ENCODE assay signal across 17 mouse cellular contexts in the genomic region with DNA sequence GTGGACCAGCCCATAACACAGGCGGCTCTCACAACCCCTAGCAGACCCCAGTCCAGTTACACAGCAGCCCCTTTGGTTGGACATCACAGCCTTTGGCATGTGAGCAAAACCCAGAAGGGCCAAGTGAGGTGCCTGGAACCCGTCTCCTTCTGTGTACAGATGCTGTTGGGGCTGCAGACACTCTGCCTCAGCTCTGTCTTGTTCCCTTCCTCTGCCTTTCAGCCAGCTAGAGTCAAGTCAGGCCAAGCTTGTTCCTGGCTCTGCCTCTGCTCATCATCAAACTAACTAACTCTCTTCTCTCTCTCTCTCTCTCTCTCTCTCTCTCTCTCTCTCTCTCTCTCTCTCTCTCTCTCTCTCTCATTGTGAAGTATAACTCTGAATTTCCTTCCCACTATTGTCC. TPM values are rescaled to one million over a fixed set of nuclear protein-coding genes. Genes with fewer than 3 reads are reported as not detected.
DNase-seq lines count a peak whose midpoint lies in the region; ATAC-seq and TF ChIP-seq lines count a peak whose summit lies in the region.
"Had no signal": no experiment of that assay in that cellular context is flagged by ENCODE, and none has a peak within 500 bp of the region (broad histone marks: within the 10 kb centered on the region; RNA-seq: fewer than 3 reads in every experiment).

No protein-coding gene starts in this region.

- H3K27me3 ChIP-seq in forebrain, embryonic 10.5 days (ENCODE audit: poor library complexity, severe bottlenecking): peaks cover 41% of the 10 kb centered on the region
- no peaks in the 10 kb centered on the region for H3K27me3 ChIP-seq in forebrain, postnatal 0 days (ENCODE audit: insufficient read depth, low read length)
- no peaks in the 10 kb centered on the region for H3K27me3 ChIP-seq in hindbrain, embryonic 12.5 days
- peaks cover 11% of the 10 kb centered on the region for H3K27me3 ChIP-seq in midbrain, embryonic 10.5 days (ENCODE audit: low read depth, poor library complexity, severe bottlenecking)
- no peaks in the 10 kb centered on the region for H3K27me3 ChIP-seq in neural tube, embryonic 13.5 days

- H3K4me3 ChIP-seq in forebrain, embryonic 10.5 days: peak overlapping the region; percentile 43
- no peak overlapping the region for H3K4me3 ChIP-seq in forebrain, postnatal 0 days (ENCODE audit: low read depth, low read length)
- H3K4me3 ChIP-seq in hindbrain, embryonic 12.5 days: no peak overlapping the region
- H3K4me3 ChIP-seq in midbrain, embryonic 10.5 days: peak overlapping the region; percentile 46
- no peak overlapping the region for H3K4me3 ChIP-seq in neural tube, embryonic 13.5 days
- H3K4me3 ChIP-seq: heart, embryonic 15.5 days; left cerebral cortex, adult 2 months; liver, embryonic 15.5 days had no signal

- no peak for ATAC-seq in forebrain, postnatal 0 days
- ATAC-seq in hindbrain, embryonic 12.5 days (ENCODE audit: low FRiP score): no peak
- ATAC-seq in neural tube, embryonic 13.5 days (ENCODE audit: low read depth): no peak

- no peaks in the 10 kb centered on the region for H3K9me3 ChIP-seq in forebrain, embryonic 10.5 days
- no peaks in the 10 kb centered on the region for H3K9me3 ChIP-seq in forebrain, postnatal 0 days (ENCODE audit: low read length)
- H3K9me3 ChIP-seq in hindbrain, embryonic 12.5 days (replicated peaks): no peaks in the 10 kb centered on the region
- no peaks in the 10 kb centered on the region; the same call in 1 of the 2 replicates for H3K9me3 ChIP-seq in midbrain, embryonic 10.5 days (replicated peaks)
- no peaks in the 10 kb centered on the region for H3K9me3 ChIP-seq in neural tube, embryonic 13.5 days
- H3K9me3 ChIP-seq: heart, embryonic 15.5 days; limb, embryonic 12.5 days; liver, embryonic 15.5 days had no signal

- no peak for DNase-seq in forebrain, embryonic 10.5 days (ENCODE audit: extremely low spot score, low spot score)
- no peak for DNase-seq in forebrain, postnatal 0 days
- no peak for DNase-seq in midbrain, embryonic 10.5 days (ENCODE audit: low spot score)
- no peak for DNase-seq in thymus, postnatal 10 days (ENCODE audit: low spot score in 2 of 2)
- no peak for DNase-seq in heart, adult 8-10 months (ENCODE audit: low spot score)
- DNase-seq in thymus, postnatal 25 days: no peak
- DNase-seq: adrenal gland, postnatal 14 days; cerebellum, adult 8-10 months; lung, postnatal 14 days; right cerebral cortex, postnatal 14 days; thymus, adult 2 months had no signal

- H3K9ac ChIP-seq in forebrain, postnatal 0 days: no peak overlapping the region
- 0 out of 2 replicates have a peak overlapping the region, but pooled peaks have one; percentile 57 for H3K9ac ChIP-seq in hindbrain, embryonic 12.5 days
- peak overlapping the region; percentile 70 for H3K9ac ChIP-seq in neural tube, embryonic 13.5 days
- H3K9ac ChIP-seq: heart, embryonic 15.5 days; limb, embryonic 12.5 days; liver, embryonic 15.5 days had no signal

- 81% methylated on average over 2 of the region's 2 CpGs for WGBS in forebrain, embryonic 10.5 days
- 66% methylated on average over 2 of the region's 2 CpGs for WGBS in forebrain, postnatal 0 days
- 61% methylated on average over 2 of the region's 2 CpGs for WGBS in hindbrain, embryonic 12.5 days
- WGBS in midbrain, embryonic 10.5 days: 65% methylated on average over 2 of the region's 2 CpGs
- WGBS in neural tube, embryonic 13.5 days: 54% methylated on average over 2 of the region's 2 CpGs

- H3K4me2 ChIP-seq in forebrain, postnatal 0 days (ENCODE audit: low read depth): no peak overlapping the region
- H3K4me2 ChIP-seq in hindbrain, embryonic 12.5 days (replicated peaks): peak overlapping the region; percentile 44
- peak overlapping the region; percentile 44 for H3K4me2 ChIP-seq in neural tube, embryonic 13.5 days
- H3K4me2 ChIP-seq: heart, embryonic 15.5 days; liver, embryonic 15.5 days had no signal

- no peak for TF ChIP-seq CTCF in forebrain, postnatal 0 days (IDR thresholded peaks at IDR 0.05; ENCODE audit: low read depth)

- peaks cover 67% of the 10 kb centered on the region for H3K4me1 ChIP-seq in forebrain, embryonic 10.5 days
- H3K4me1 ChIP-seq in forebrain, postnatal 0 days (ENCODE audit: insufficient read depth): peaks cover 5% of the 10 kb centered on the region; the same call in 1 of the 2 replicates
- H3K4me1 ChIP-seq in hindbrain, embryonic 12.5 days: peaks cover 46% of the 10 kb centered on the region
- H3K4me1 ChIP-seq in midbrain, embryonic 10.5 days: peaks cover 75% of the 10 kb centered on the region
- H3K4me1 ChIP-seq in neural tube, embryonic 13.5 days (replicated peaks): peaks cover 48% of the 10 kb centered on the region

- no peaks in the 10 kb centered on the region for H3K36me3 ChIP-seq in forebrain, embryonic 10.5 days (replicated peaks)
- H3K36me3 ChIP-seq in forebrain, postnatal 0 days (ENCODE audit: insufficient read depth): no peaks in the 10 kb centered on the region
- H3K36me3 ChIP-seq in hindbrain, embryonic 12.5 days: no peaks in the 10 kb centered on the region
- no peaks in the 10 kb centered on the region for H3K36me3 ChIP-seq in midbrain, embryonic 10.5 days
- H3K36me3 ChIP-seq in neural tube, embryonic 13.5 days: no peaks in the 10 kb centered on the region
- H3K36me3 ChIP-seq: heart, embryonic 15.5 days; limb, embryonic 12.5 days; liver, embryonic 15.5 days had no signal

- H3K27ac ChIP-seq in forebrain, embryonic 10.5 days: peak overlapping the region; percentile 94
- H3K27ac ChIP-seq in forebrain, postnatal 0 days (ENCODE audit: low read depth, low read length): no peak overlapping the region
- peak overlapping the region; percentile 96 for H3K27ac ChIP-seq in hindbrain, embryonic 12.5 days
- peak overlapping the region; percentile 98 for H3K27ac ChIP-seq in midbrain, embryonic 10.5 days (replicated peaks)
- peak overlapping the region; percentile 96 for H3K27ac ChIP-seq in neural tube, embryonic 13.5 days (replicated peaks)
- H3K27ac ChIP-seq: heart, embryonic 15.5 days; left cerebral cortex, adult 2 months; limb, embryonic 12.5 days; liver, embryonic 15.5 days had no signal

RNA-seq across cellular contexts. Expression of gene Cryba4, which starts 15.7 kb away (rescaled TPM):
- polyA plus RNA-seq in forebrain, embryonic 10.5 days (2016; fragmentation: Nextera tagmentation; extraction: Ambion mirVana): 0.48 TPM in 1 of 2 replicates, not detected in the other
- total RNA-seq in forebrain, postnatal 0 days (2014; rRNA removed): 2.5 TPM in 1 of 2 replicates, not detected in the other
- polyA plus RNA-seq in forebrain, postnatal 0 days (2015; fragmentation: Nextera tagmentation; extraction: Ambion mirVana): 2.4 and 2.6 TPM in 2 replicates
- 1.8 and 2.3 TPM in 2 replicates for polyA plus RNA-seq in hindbrain, embryonic 12.5 days (2016; fragmentation: Nextera tagmentation; extraction: Ambion mirVana)
- 0.43 and 1.4 TPM in 2 replicates for polyA plus RNA-seq in midbrain, embryonic 10.5 days (2016; fragmentation: Nextera tagmentation; extraction: Ambion mirVana)
- polyA plus RNA-seq in neural tube, embryonic 13.5 days (2015; fragmentation: Nextera tagmentation; extraction: Ambion mirVana): 3.4 and 4.0 TPM in 2 replicates
- total RNA-seq in heart, adult 8-10 months (2022): 10 to 100 TPM in 1 of 4 experiments, 1 to 10 TPM in 3; 7.6 to 10.4 (median 8.5) TPM

RNA-seq across cellular contexts. Expression of gene Crybb1, which starts 19.0 kb away (rescaled TPM):
- polyA plus RNA-seq in forebrain, embryonic 10.5 days (2016; fragmentation: Nextera tagmentation; extraction: Ambion mirVana): 0.30 TPM in 1 of 2 replicates, not detected in the other
- 5.0 and 6.3 TPM in 2 replicates for total RNA-seq in forebrain, postnatal 0 days (2014; rRNA removed)
- polyA plus RNA-seq in forebrain, postnatal 0 days (2015; fragmentation: Nextera tagmentation; extraction: Ambion mirVana): 10.4 and 10.8 TPM in 2 replicates
- polyA plus RNA-seq in hindbrain, embryonic 12.5 days (2016; fragmentation: Nextera tagmentation; extraction: Ambion mirVana): 2.0 and 2.3 TPM in 2 replicates
- 0.41 and 0.91 TPM in 2 replicates for polyA plus RNA-seq in midbrain, embryonic 10.5 days (2016; fragmentation: Nextera tagmentation; extraction: Ambion mirVana)
- polyA plus RNA-seq in neural tube, embryonic 13.5 days (2015; fragmentation: Nextera tagmentation; extraction: Ambion mirVana): 4.5 and 7.6 TPM in 2 replicates
- total RNA-seq in heart, adult 8-10 months (2022): 1 to 10 TPM; 2.0 to 3.4 (median 2.7) TPM

RNA-seq across cellular contexts. Expression of gene Tpst2, which starts 39.9 kb away (rescaled TPM):
- 36.7 and 37.7 TPM in 2 replicates for polyA plus RNA-seq in forebrain, embryonic 10.5 days (2016; fragmentation: Nextera tagmentation; extraction: Ambion mirVana)
- 43.4 and 45.0 TPM in 2 replicates for total RNA-seq in forebrain, postnatal 0 days (2014; rRNA removed)
- polyA plus RNA-seq in forebrain, postnatal 0 days (2015; fragmentation: Nextera tagmentation; extraction: Ambion mirVana): 37.9 and 39.0 TPM in 2 replicates
- polyA plus RNA-seq in hindbrain, embryonic 12.5 days (2016; fragmentation: Nextera tagmentation; extraction: Ambion mirVana): 31.7 and 35.4 TPM in 2 replicates
- 35.9 and 37.0 TPM in 2 replicates for polyA plus RNA-seq in midbrain, embryonic 10.5 days (2016; fragmentation: Nextera tagmentation; extraction: Ambion mirVana)
- polyA plus RNA-seq in neural tube, embryonic 13.5 days (2015; fragmentation: Nextera tagmentation; extraction: Ambion mirVana): 28.9 and 29.5 TPM in 2 replicates
- 10 to 100 TPM; 32.2 to 47.1 (median 37.1) TPM for total RNA-seq in heart, adult 8-10 months (2022)

Comparison
In these comparisons a context has a peak if more than half of its experiments do, and no peak if none do; other contexts are left out.
1. H3K4me3 ChIP-seq: peak in forebrain, embryonic 10.5 days (single experiment) and midbrain, embryonic 10.5 days (single experiment); none in forebrain, postnatal 0 days (single experiment), hindbrain, embryonic 12.5 days (single experiment) and neural tube, embryonic 13.5 days (single experiment).